Mouse (Mus musculus) midbrain, embryonic 12.5 days (tissue): ENCODE data around the gene Tmem43. TPM values are rescaled to one million over a fixed set of nuclear protein-coding genes. Genes with fewer than 3 reads are reported as not detected.

ENCODE experiments used
- polyA plus RNA-seq: library from polyadenylated mRNA; unstranded; fragments of >200 nt; fragmentation: Nextera tagmentation; extraction: Ambion mirVana; gene quantifications from 2 replicates; pipeline ENCODE4 v1.2.1, GENCODE M21; 2016

The Tmem43 gene
- polyA plus RNA-seq, 1 experiment from 2014 or later: 61.5 TPM

Other genes with a start within 250 kb of the Tmem43 start
- 10.3 and 16.4 TPM in 2 replicates for gene Wnt7a, start 62.3 kb upstream of the Tmem43 start, polyA plus RNA-seq
- gene Chchd4, start 157 bp upstream of the Tmem43 start, polyA plus RNA-seq: 22.2 TPM in 2 replicates
- 26.2 and 26.5 TPM in 2 replicates for gene Xpc, start 42.2 kb downstream of the Tmem43 start, polyA plus RNA-seq
- gene Lsm3, start 42.2 kb downstream of the Tmem43 start, polyA plus RNA-seq: 216 and 231 TPM in 2 replicates
- gene Slc6a6, start 210.3 kb downstream of the Tmem43 start, polyA plus RNA-seq: 69.4 and 82.8 TPM in 2 replicates